Mouse (Mus musculus) C2C12 (cell line): ENCODE data around the gene Nnmt.

Source experiments
- CEBPB ChIP-seq: IDR thresholded peaks from one replicate; pipeline ENCODE4 v1.6.1; 2011; ENCODE audit warnings: low read depth, mild to moderate bottlenecking, control low read depth, moderate library complexity
- CTCF ChIP-seq: IDR thresholded peaks from one replicate; pipeline ENCODE4 v1.5.1; 2011; ENCODE audit not compliant: control insufficient read depth, insufficient read depth, insufficient read length
- MAX ChIP-seq: IDR thresholded peaks from one replicate; pipeline ENCODE4 v1.6.1; 2011; ENCODE audit warnings: mild to moderate bottlenecking, control low read depth
- MYOD1 ChIP-seq: IDR thresholded peaks from one replicate; pipeline ENCODE4 v1.6.1; 2011; ENCODE audit warnings: low read depth; ENCODE audit not compliant: control insufficient read depth, insufficient read length
- MYOG ChIP-seq: IDR thresholded peaks from one replicate; pipeline ENCODE4 v1.6.1; 2011; ENCODE audit not compliant: control insufficient read depth, insufficient read length; ENCODE audit errors: extremely low read depth

DNA sequence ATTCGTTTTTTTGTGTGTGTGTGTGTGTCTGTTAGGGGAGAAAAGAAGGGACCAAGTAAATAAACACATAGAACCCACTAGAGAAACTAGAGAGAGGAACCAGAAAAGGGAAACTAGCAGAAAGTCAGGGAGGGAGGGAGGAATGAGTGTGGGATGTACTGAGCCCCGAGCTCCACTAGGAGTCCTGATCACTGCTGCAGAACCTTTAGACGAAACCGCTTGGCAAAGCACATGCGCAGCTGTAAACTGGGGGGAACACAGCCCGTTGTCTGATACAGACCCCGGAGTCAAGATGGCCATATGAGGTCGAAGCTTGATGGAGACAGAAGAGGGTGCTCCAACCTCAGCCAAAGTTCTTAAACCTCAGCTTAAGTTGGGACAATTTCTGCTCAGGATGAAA lies 11.0 kb downstream of the Nnmt start:
- TF ChIP-seq CTCF = no peak
- no peak for TF ChIP-seq MYOD1
- no peak for TF ChIP-seq MYOG
- TF ChIP-seq CEBPB = no peak
- TF ChIP-seq MAX = no peak
